Mouse (Mus musculus) heart, postnatal 0 days (tissue): Measurements from ENCODE around the gene Nacc1. TPM values are rescaled to one million over a fixed set of nuclear protein-coding genes. Genes with fewer than 3 reads are reported as not detected.

Source experiments
- ATAC-seq: fragments of 200-750 bp; cut with Nextera tagmentation; 2 replicates; pipeline ENCODE4 v1.8.0; 2017; ENCODE audit warnings: low read depth, moderate number of reproducible peaks, moderate library complexity; ENCODE audit not compliant: insufficient read depth
- DNase-seq: peaks from one replicate; pipeline ENCODE4 v3.0.0-alpha.2; 2016; ENCODE audit warnings: low spot score
- H3K27ac ChIP-seq: fragments of 300-500 bp; sonication (generic); 2 replicates; pipeline ENCODE4 v1.5.1; 2014; ENCODE audit warnings: low read depth, mild to moderate bottlenecking
- H3K27me3 ChIP-seq: fragments of 300-500 bp; sonication (generic); 2 replicates; pipeline ENCODE4 v1.6.1; 2014; ENCODE audit warnings: low read length, mixed read lengths; ENCODE audit not compliant: control insufficient read depth, insufficient read depth
- H3K36me3 ChIP-seq: fragments of 300-500 bp; sonication (generic); replicated peaks from 2 replicates; pipeline ENCODE4 v1.6.1; 2014; ENCODE audit warnings: low read length, mixed read lengths; ENCODE audit not compliant: control insufficient read depth, insufficient read depth
- H3K4me1 ChIP-seq: fragments of 300-500 bp; sonication (generic); 2 replicates; pipeline ENCODE4 v1.6.1; 2014; ENCODE audit warnings: antibody characterized with exemption; ENCODE audit not compliant: control insufficient read depth, insufficient read depth
- H3K4me2 ChIP-seq: fragments of 300-500 bp; sonication (generic); 2 replicates; pipeline ENCODE4 v1.6.1; 2014; ENCODE audit warnings: low read depth, mild to moderate bottlenecking, low read length, moderate library complexity
- H3K4me3 ChIP-seq: fragments of 300-500 bp; sonication (generic); 2 replicates; pipeline ENCODE4 v1.5.1; 2014; ENCODE audit warnings: low read depth, low read length
- H3K9ac ChIP-seq: fragments of 300-500 bp; sonication (generic); replicated peaks from 2 replicates; pipeline ENCODE4 v1.6.1; 2014; ENCODE audit warnings: low read depth, low read length, mixed read lengths
- H3K9me3 ChIP-seq: fragments of 300-500 bp; sonication (generic); replicated peaks from 2 replicates; pipeline ENCODE4 v1.6.1; 2016; ENCODE audit warnings: low read length; ENCODE audit not compliant: control insufficient read depth
- CTCF ChIP-seq: IDR thresholded peaks from 2 replicates; pipeline ENCODE4 v1.5.1; 2016; ENCODE audit warnings: antibody characterized with exemption, control low read depth, low read depth
- EP300 ChIP-seq: IDR thresholded peaks from 2 replicates; pipeline ENCODE4 v1.6.1; 2016; ENCODE audit warnings: antibody characterized with exemption, low read depth
- WGBS: fragments of 180-500 bp; shearing (Covaris S2); extraction: QIAGEN DNeasy Blood & Tissue Kit; methylation state at CpG from one replicate; pipeline ENCODE4 v1.1.7; 2014; 5-methylcytosine and 5-hydroxymethylcytosine counted together
- polyA plus RNA-seq: library from polyadenylated mRNA; unstranded; fragments of >200 nt; fragmentation: Nextera tagmentation; extraction: Ambion mirVana; gene quantifications from 2 replicates; pipeline ENCODE4 v1.2.1, GENCODE M21; 2015
- total RNA-seq: library from RNA; depleted of rRNA; stranded (reverse); fragments of >200 nt; gene quantifications from 2 replicates; pipeline ENCODE4 v1.2.3, GENCODE M21; 2014; ENCODE audit warnings: low replicate concordance

The Nacc1 gene
- total and polyA plus RNA-seq, 2 experiments from 2014 or later: 6.9 to 68.0 TPM

DNA sequence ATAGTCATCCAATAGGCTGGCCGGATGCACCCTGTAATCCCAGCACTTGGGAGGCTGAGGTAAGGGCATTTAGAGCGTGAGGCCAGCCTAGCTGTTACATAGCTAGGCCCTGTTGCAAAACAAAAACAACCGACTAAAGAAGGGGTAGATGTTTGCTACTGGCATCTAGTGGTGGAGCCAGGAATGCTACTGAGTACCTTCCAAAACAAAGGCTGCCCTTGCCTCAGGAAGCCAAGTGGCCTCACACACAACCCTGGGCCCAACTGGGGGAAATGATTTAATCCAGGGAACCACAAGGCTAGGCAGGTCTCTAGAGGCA, 38.2 kb upstream of the Nacc1 start:
- Histone ChIP-seq H3K4me1 (peaks cover 52% of the 10 kb centered on the region), H3K9ac (no peak overlapping the region), H3K4me2 (no peak overlapping the region), H3K4me3 (no peak overlapping the region), H3K9me3 (no peaks in the 10 kb centered on the region), H3K27me3 (no peaks in the 10 kb centered on the region), H3K36me3 (peaks cover 19% of the 10 kb centered on the region), H3K27ac (peak overlapping the region; percentile 62)
- peak; percentile 49 for DNase-seq
- 18% methylated on average over 3 of the region's 3 CpGs for WGBS
- peak; percentile 27; the same call in 1 of the 2 replicates for ATAC-seq
- TF ChIP-seq CTCF (peak; percentile 58), EP300 (no peak)

GRCm38 (mm10) chr8:84725246-84725940, 37.7 kb upstream of the Nacc1 start:
- Histone ChIP-seq H3K27ac (peak overlapping the region; percentile 62), H3K4me3 (no peak overlapping the region)

GRCm38 (mm10) chr8:84724683-84725082, 37.0 kb upstream of the Nacc1 start:
- 62% methylated on average over 9 of the region's 9 CpGs for WGBS
- Histone ChIP-seq H3K27me3 (no peaks in the 10 kb centered on the region), H3K4me2 (no peak overlapping the region), H3K36me3 (peaks cover 29% of the 10 kb centered on the region), H3K9me3 (no peaks in the 10 kb centered on the region), H3K9ac (no peak overlapping the region), H3K27ac (0 out of 2 replicates have a peak overlapping the region, but pooled peaks have one; percentile 62), H3K4me3 (no peak overlapping the region), H3K4me1 (peaks cover 42% of the 10 kb centered on the region)
- DNase-seq (no peak), ATAC-seq (no peak)
- no peak for TF ChIP-seq EP300
- TF ChIP-seq CTCF: no peak

More at GRCm38 (mm10) chr8:84725246-84725940, 37.7 kb upstream of the Nacc1 start:
- Histone ChIP-seq H3K4me2 (no peak overlapping the region), H3K4me1 (peaks cover 47% of the 10 kb centered on the region), H3K36me3 (peaks cover 23% of the 10 kb centered on the region), H3K9ac (no peak overlapping the region), H3K9me3 (no peaks in the 10 kb centered on the region), H3K27me3 (no peaks in the 10 kb centered on the region)
- DNase-seq (no peak), ATAC-seq (no peak)
- 44% methylated on average over 10 of the region's 10 CpGs for WGBS
- TF ChIP-seq EP300 (0 out of 2 replicates have a peak, but pooled peaks have one; percentile 33), CTCF (no peak)

DNA sequence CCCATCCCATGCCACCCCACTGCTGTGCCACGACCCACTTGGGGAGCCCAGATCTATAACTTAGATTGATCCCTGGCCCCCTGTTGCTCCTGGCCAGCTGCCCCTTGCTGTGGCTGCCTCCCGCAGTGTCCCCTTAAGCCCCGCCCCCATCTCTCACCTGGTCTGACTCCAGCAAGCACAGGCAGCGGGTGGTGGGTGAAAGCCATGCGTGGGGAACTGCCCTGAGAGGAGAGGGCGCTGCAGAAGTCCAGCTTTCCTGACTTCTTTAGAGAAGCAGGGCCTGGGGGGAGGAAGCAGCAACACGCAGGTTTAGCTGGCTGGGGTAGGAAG, 35.9 kb upstream of the Nacc1 start:
- TF ChIP-seq CTCF (no peak), EP300 (no peak; the same call in 1 of the 2 replicates)
- Histone ChIP-seq H3K36me3 (peaks cover 39% of the 10 kb centered on the region), H3K9ac (peak overlapping the region; percentile 30; the same call in 1 of the 2 replicates), H3K4me2 (peak overlapping the region; percentile 27), H3K4me3 (no peak overlapping the region), H3K27ac (peak overlapping the region; percentile 85), H3K27me3 (no peaks in the 10 kb centered on the region), H3K9me3 (no peaks in the 10 kb centered on the region), H3K4me1 (peaks cover 42% of the 10 kb centered on the region)
- DNase-seq: no peak
- no peak for ATAC-seq
- 40% methylated on average over 7 of the region's 7 CpGs for WGBS

DNA sequence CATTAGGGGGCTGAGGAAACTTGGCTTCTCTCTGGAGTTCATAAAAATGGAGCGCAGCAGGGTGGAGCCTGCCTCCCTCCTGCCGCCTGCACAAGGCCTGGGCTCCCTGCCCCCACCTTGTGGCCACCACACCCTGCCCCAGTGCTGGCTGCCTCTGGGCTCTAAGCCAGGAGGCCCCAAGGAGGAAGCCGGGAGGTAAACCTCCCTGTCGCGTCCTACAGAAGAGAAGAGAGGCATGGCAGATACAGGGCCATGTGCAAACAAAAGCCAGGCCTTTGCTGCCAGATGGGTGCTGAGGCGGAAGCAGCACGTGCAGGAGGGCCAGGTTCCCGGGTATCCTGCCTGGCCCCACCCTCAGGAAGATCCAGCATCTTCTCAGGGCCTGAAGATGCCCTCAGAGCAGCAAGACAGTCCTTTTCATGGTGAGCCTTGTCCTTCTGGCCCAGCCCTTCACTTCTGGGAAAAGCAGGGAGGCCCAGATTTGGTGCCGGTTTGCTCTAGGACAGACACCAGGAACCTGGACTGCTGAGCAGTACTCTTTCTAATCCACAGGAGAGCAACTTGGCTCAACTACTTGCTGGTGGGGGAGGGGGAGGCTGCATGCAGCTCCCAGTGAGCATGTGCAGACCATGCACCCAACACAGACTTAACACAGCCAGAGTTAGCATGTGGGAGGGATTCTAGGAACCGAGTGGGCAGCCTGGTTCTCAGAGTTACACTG, 35.3 kb upstream of the Nacc1 start, which contains the start of gene G430095P16Rik:
Gene G430095P16Rik, plus strand, starts transcription at position 158 of the 721 bp plus-strand sequence.
- peak; percentile 84 for DNase-seq
- no peaks in the 10 kb centered on the region for H3K9me3 ChIP-seq
- no peaks in the 10 kb centered on the region for H3K27me3 ChIP-seq
- H3K36me3 ChIP-seq: peaks cover 41% of the 10 kb centered on the region
- peak; percentile 51; the same call in 1 of the 2 replicates for TF ChIP-seq EP300
- TF ChIP-seq CTCF: peak; percentile 32; the same call in 1 of the 2 replicates
- peak; percentile 83 for ATAC-seq
- H3K4me1 ChIP-seq: peaks cover 42% of the 10 kb centered on the region
- H3K9ac ChIP-seq: peak within 1 kb of the TSS; percentile 30; the same call in 1 of the 2 replicates
- WGBS: 4% methylated on average over 10 of the region's 10 CpGs
- peak within 1 kb of the TSS; percentile 85 for H3K27ac ChIP-seq
- H3K4me2 ChIP-seq: peak within 1 kb of the TSS; percentile 27
- no peak within 1 kb of the TSS for H3K4me3 ChIP-seq
